Mouse (Mus musculus) NIH3T3 (cell line): ENCODE results near the gene Egln1.

Experiments
- DNase-seq: peaks from one replicate; pipeline ENCODE4 v3.0.0-alpha.2; 2012; ENCODE audit warnings: low read depth

Gene Egln1

GRCm38 (mm10) chr8:124903198-124903597 lies 45.9 kb downstream of the Egln1 start:
- DNase-seq = no peak

- peak; percentile 22 for DNase-seq
These were observed 50.7 kb downstream of the Egln1 start for GRCm38 (mm10) chr8:124898251-124898905.

- peak; percentile 99 for DNase-seq
These were observed 51.5 kb downstream of the Egln1 start, which contains the start of the genes Exoc8 and Sprtn for GRCm38 (mm10) chr8:124897386-124898250. TSS of gene Exoc8 (minus strand) at chr8:124897705. TSS of gene Sprtn (plus strand) at chr8:124897886.

- DNase-seq = peak; percentile 75
These were observed 52.3 kb downstream of the Egln1 start for GRCm38 (mm10) chr8:124896632-124897385.

- no peak for DNase-seq
These were observed 53.0 kb downstream of the Egln1 start for GRCm38 (mm10) chr8:124896010-124896631.

GRCm38 (mm10) chr8:124892596-124892995 lies 56.5 kb downstream of the Egln1 start:
- peak; percentile 13 for DNase-seq

- DNase-seq = peak; percentile 27
These were observed 60.7 kb downstream of the Egln1 start for GRCm38 (mm10) chr8:124888385-124888784.

- DNase-seq = no peak
These were observed 70.1 kb downstream of the Egln1 start for GRCm38 (mm10) chr8:124878946-124879526.

GRCm38 (mm10) chr8:124878141-124878540 lies 71.0 kb downstream of the Egln1 start:
- no peak for DNase-seq

GRCm38 (mm10) chr8:124872690-124873089 lies 76.4 kb downstream of the Egln1 start:
- no peak for DNase-seq

- DNase-seq = no peak
These were observed 77.0 kb downstream of the Egln1 start for GRCm38 (mm10) chr8:124872081-124872480.

- DNase-seq = no peak
These were observed 77.7 kb downstream of the Egln1 start for GRCm38 (mm10) chr8:124871474-124871873.

- no peak for DNase-seq
These were observed 79.4 kb downstream of the Egln1 start for GRCm38 (mm10) chr8:124869708-124870107.

GRCm38 (mm10) chr8:124867126-124867525 lies 82.0 kb downstream of the Egln1 start:
- DNase-seq = no peak

- DNase-seq = no peak
These were observed 82.5 kb downstream of the Egln1 start for GRCm38 (mm10) chr8:124866669-124867068.

GRCm38 (mm10) chr8:124863729-124864128 lies 85.4 kb downstream of the Egln1 start:
- DNase-seq = peak; percentile 20

- DNase-seq = no peak
These were observed 85.9 kb downstream of the Egln1 start for GRCm38 (mm10) chr8:124863163-124863677.

- DNase-seq = peak; percentile 94
These were observed 86.6 kb downstream of the Egln1 start, which contains the start of the genes Gnpat and 2810004N23Rik for GRCm38 (mm10) chr8:124862321-124863162. TSS of gene Gnpat (plus strand) at chr8:124863033. TSS of gene 2810004N23Rik (minus strand) at chr8:124863120.

- DNase-seq = no peak
These were observed 88.9 kb downstream of the Egln1 start for GRCm38 (mm10) chr8:124860188-124860587.

- peak; percentile 24 for DNase-seq
These were observed 89.7 kb downstream of the Egln1 start for GRCm38 (mm10) chr8:124859466-124859865.
